Mouse (Mus musculus) midbrain, embryonic 12.5 days (tissue): ENCODE measurements around the gene Hrk. TPM values are rescaled to one million over a fixed set of nuclear protein-coding genes. Genes with fewer than 3 reads are reported as not detected.
A peak's percentile ranks its signal among the peaks of the same experiment; 100 is the strongest.

Source experiments
- ATAC-seq: fragments of 200-750 bp; cut with Nextera tagmentation; 2 replicates; pipeline ENCODE4 v1.8.0; 2017; ENCODE audit warnings: low read depth, moderate TSS enrichment, moderate library complexity; ENCODE audit not compliant: low FRiP score
- H3K27ac ChIP-seq: fragments of 300-500 bp; sonication (generic); replicated peaks from 2 replicates; pipeline ENCODE4 v1.5.1; 2016; ENCODE audit warnings: mild to moderate bottlenecking
- H3K27me3 ChIP-seq: fragments of 300-500 bp; sonication (generic); 2 replicates; pipeline ENCODE4 v1.6.1; 2016; ENCODE audit warnings: mild to moderate bottlenecking
- H3K36me3 ChIP-seq: fragments of 300-500 bp; sonication (generic); 2 replicates; pipeline ENCODE4 v1.6.1; 2016
- H3K4me1 ChIP-seq: fragments of 300-500 bp; sonication (generic); 2 replicates; pipeline ENCODE4 v1.6.1; 2016
- H3K4me2 ChIP-seq: fragments of 300-500 bp; sonication (generic); replicated peaks from 2 replicates; pipeline ENCODE4 v1.6.1; 2016; ENCODE audit warnings: mild to moderate bottlenecking, moderate library complexity
- H3K4me3 ChIP-seq: fragments of 300-500 bp; sonication (generic); 2 replicates; pipeline ENCODE4 v1.5.1; 2016; ENCODE audit warnings: mild to moderate bottlenecking
- H3K9ac ChIP-seq: fragments of 300-500 bp; sonication (generic); replicated peaks from 2 replicates; pipeline ENCODE4 v1.6.1; 2016; ENCODE audit warnings: mild to moderate bottlenecking, moderate library complexity
- H3K9me3 ChIP-seq: fragments of 300-500 bp; sonication (generic); 2 replicates; pipeline ENCODE4 v1.6.1; 2016; ENCODE audit warnings: mild to moderate bottlenecking
- WGBS: fragments of 180-500 bp; shearing (Covaris S2); methylation state at CpG from one replicate; pipeline ENCODE4 v1.1.7; 2016; 5-methylcytosine and 5-hydroxymethylcytosine counted together
- polyA plus RNA-seq: library from polyadenylated mRNA; unstranded; fragments of >200 nt; fragmentation: Nextera tagmentation; extraction: Ambion mirVana; gene quantifications from 2 replicates; pipeline ENCODE4 v1.2.1, GENCODE M21; 2016

Gene Hrk
- polyA plus RNA-seq, 1 experiment from 2014 or later, result 0.33 TPM

DNA sequence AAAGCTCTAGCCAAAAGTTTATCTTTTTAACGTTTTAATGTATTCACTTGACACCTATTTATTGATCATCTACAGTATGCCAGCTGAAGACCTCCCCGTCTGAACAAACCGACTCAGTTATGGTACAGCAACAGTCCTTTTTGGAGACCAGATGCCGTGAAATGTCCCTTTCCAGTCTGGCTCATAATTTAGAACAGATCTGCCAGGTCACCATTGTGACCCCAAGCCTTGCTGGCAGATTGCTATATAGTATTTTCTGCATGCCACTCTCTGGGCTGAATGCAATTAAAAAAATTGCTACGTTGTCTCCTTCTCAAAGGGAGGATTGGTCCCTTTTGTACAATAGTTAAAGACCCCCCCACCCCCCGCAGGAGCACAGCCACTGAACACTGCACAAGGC, 23.9 kb downstream of the Hrk start:
- H3K36me3 ChIP-seq, result no peaks in the 10 kb centered on the region
- peaks cover 23% of the 10 kb centered on the region for H3K4me1 ChIP-seq
- H3K9me3 ChIP-seq, result no peaks in the 10 kb centered on the region
- no peak overlapping the region for H3K27ac ChIP-seq
- no peak for ATAC-seq
- H3K27me3 ChIP-seq, result peaks cover 29% of the 10 kb centered on the region
- no peak overlapping the region for H3K9ac ChIP-seq
- H3K4me2 ChIP-seq, result no peak overlapping the region
- H3K4me3 ChIP-seq, result no peak overlapping the region
- 58% methylated on average over 6 of the region's 6 CpGs for WGBS

DNA sequence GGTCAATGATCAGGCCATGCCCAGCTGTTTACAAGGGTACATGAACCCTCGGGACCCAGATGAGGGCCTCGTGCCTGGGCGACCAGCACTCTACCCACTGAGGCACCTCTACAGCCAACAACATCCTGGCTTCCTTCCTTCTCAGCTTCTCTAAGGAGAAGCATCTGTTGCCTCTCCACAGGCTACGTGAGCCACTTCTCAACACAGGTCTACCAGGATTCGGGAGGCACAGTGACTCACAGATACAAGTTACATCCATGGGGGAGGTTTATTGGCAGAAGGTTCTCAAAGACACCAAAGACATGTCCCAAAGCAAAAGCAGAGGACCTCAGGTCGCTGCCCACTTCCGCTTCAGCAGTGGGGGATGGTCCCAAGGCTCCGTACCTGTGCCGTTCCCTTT, 26.0 kb downstream of the Hrk start:
- no peak overlapping the region for H3K4me2 ChIP-seq
- no peak overlapping the region for H3K9ac ChIP-seq
- WGBS, result 88% methylated on average over 9 of the region's 9 CpGs
- no peaks in the 10 kb centered on the region for H3K36me3 ChIP-seq
- H3K9me3 ChIP-seq, result no peaks in the 10 kb centered on the region
- H3K27me3 ChIP-seq, result peaks cover 36% of the 10 kb centered on the region
- H3K4me1 ChIP-seq, result peaks cover 23% of the 10 kb centered on the region
- H3K27ac ChIP-seq, result no peak overlapping the region
- no peak for ATAC-seq
- no peak overlapping the region for H3K4me3 ChIP-seq

DNA sequence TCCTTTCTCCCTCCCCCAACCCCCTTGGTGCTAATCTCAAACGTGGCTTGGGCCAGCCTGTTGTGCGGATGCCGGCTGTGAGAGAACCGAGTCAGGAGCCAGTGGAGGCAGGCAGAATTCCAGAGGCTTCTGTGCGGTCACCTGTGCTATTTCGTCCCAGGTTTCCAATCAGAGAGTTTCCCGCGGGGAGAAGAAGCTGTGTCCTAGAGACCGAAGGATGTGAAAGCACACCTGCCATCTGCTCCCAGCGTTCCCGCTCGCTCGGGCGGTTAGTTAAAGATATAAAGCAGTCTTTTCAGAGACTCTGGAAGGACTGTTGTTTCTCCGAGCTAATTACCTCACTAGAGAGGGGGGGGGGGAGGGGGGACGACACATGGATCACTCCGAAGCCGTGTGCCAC, 27.8 kb downstream of the Hrk start:
- Histone ChIP-seq H3K4me1 (peaks cover 16% of the 10 kb centered on the region), H3K36me3 (no peaks in the 10 kb centered on the region), H3K9me3 (no peaks in the 10 kb centered on the region), H3K4me3 (no peak overlapping the region), H3K4me2 (peak overlapping the region; percentile 14; the same call in 1 of the 2 replicates), H3K27me3 (peaks cover 36% of the 10 kb centered on the region), H3K9ac (no peak overlapping the region), H3K27ac (no peak overlapping the region)
- 21% methylated on average over 18 of the region's 18 CpGs for WGBS
- no peak for ATAC-seq

DNA sequence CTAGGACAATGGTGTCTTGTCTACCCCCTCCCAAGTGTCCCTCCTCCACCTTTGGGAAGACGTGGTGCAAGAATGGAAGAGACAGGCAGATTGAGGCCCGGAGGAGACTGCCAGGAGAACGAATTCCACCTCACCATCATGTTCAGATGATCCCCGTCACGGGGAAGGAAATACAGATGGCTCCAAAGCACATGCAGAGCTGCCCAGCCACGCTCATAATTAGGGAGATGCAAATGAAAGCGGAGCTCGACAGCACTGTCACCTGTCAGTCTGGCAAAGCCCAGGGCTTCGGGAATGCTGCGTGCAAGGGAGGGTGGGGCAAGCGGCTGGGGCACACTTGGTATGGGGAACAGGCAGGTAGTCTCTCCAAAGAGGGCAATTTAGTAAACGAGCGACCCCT, 33.0 kb downstream of the Hrk start:
- Histone ChIP-seq H3K27me3 (peaks cover 11% of the 10 kb centered on the region; the same call in 1 of the 2 replicates), H3K9ac (no peak overlapping the region), H3K36me3 (peaks cover 5% of the 10 kb centered on the region; the same call in 1 of the 2 replicates), H3K9me3 (no peaks in the 10 kb centered on the region), H3K4me2 (no peak overlapping the region), H3K4me1 (peaks cover 8% of the 10 kb centered on the region), H3K4me3 (no peak overlapping the region), H3K27ac (no peak overlapping the region)
- ATAC-seq, result no peak
- 82% methylated on average over 13 of the region's 13 CpGs for WGBS

DNA sequence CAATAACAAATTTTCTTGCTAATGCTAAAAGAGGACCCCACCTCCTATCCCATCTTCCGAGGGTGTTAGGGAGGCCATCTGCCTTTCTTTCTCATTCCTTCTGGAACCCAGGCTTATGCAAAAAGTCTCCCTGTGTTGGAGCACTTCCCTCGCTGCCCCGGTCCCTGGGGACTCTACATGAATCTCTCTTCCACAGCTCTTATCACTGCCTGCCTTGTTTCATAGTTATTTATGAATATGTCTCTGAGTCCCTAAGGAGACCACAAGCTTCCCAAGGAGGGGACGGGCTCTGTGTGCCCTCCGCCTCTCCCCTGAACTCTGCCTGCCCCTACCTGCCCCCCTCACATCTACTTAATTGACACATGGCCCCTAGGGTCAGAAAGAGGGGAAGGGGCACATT, 35.2 kb downstream of the Hrk start:
- Histone ChIP-seq H3K9ac (no peak overlapping the region), H3K27ac (no peak overlapping the region), H3K4me1 (no peaks in the 10 kb centered on the region), H3K4me3 (no peak overlapping the region), H3K4me2 (no peak overlapping the region), H3K9me3 (no peaks in the 10 kb centered on the region), H3K36me3 (peaks cover 8% of the 10 kb centered on the region; the same call in 1 of the 2 replicates), H3K27me3 (peaks cover 3% of the 10 kb centered on the region; the same call in 1 of the 2 replicates)
- 76% methylated on average over 5 of the region's 5 CpGs for WGBS
- no peak for ATAC-seq

DNA sequence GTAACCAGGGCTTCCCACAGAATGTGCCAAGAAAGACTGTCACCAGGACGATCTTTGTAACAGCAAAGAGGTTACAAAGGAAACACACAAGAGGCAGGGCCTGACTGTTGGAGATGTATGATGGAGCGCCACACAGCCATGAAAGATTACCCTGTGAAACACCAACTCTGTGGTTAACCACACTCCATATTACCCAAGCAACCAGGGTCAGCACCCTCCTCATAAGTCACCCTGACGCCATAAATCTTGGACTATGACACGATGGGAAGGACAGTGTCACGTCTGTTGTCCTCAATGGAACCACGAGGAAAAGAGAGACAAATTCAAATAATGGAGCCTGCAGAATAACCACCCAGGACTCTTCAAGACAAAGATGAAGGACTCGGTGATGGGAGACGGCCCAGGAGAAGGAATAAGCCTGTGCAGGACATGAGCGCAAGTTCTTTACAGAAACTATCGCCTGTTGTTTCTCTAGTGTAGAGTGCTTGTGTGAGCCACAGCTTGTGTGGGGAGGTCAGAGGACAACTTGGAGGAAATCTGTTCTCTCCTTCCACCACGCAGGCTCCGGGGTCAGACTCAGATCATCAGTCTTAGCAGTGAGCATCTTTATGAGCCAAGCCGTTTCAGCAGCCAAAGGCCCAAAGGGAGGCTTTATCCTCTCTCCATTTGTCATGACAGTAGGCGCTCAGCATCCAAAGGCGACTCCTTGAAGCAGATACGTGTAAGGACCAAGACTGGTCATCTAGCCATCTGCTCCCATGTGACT, 40.4 kb downstream of the Hrk start:
- Histone ChIP-seq H3K36me3 (peaks cover 13% of the 10 kb centered on the region), H3K4me2 (no peak overlapping the region), H3K27me3 (no peaks in the 10 kb centered on the region), H3K4me3 (no peak overlapping the region), H3K9ac (no peak overlapping the region), H3K4me1 (no peaks in the 10 kb centered on the region), H3K9me3 (no peaks in the 10 kb centered on the region), H3K27ac (no peak overlapping the region)
- no peak for ATAC-seq
- 87% methylated on average over 16 of the region's 16 CpGs for WGBS

DNA sequence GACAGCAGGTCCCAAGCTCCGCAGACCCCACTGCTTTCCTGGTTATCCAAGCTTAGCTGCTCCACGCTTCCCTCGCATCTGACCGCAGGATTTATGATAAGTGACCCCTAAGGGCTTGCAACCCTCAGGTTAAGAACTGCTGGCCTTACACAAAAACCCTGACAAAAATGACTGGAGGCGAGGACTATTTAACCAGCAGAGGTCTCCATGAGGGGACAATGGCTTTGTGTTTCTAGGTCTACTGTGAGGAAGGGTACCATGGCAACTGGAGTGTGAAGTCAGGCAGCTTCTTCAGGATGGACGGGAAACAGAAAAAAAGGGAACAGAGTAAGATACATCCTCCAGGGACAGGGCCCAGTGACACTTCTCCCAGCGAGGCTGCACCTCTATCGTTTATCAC, 41.4 kb downstream of the Hrk start:
- H3K27me3 ChIP-seq, result no peaks in the 10 kb centered on the region
- H3K27ac ChIP-seq, result no peak overlapping the region
- no peak for ATAC-seq
- no peaks in the 10 kb centered on the region for H3K9me3 ChIP-seq
- no peaks in the 10 kb centered on the region for H3K4me1 ChIP-seq
- no peak overlapping the region for H3K9ac ChIP-seq
- no peak overlapping the region for H3K4me2 ChIP-seq
- peaks cover 13% of the 10 kb centered on the region for H3K36me3 ChIP-seq
- H3K4me3 ChIP-seq, result no peak overlapping the region
- 45% methylated on average over 8 of the region's 8 CpGs for WGBS

DNA sequence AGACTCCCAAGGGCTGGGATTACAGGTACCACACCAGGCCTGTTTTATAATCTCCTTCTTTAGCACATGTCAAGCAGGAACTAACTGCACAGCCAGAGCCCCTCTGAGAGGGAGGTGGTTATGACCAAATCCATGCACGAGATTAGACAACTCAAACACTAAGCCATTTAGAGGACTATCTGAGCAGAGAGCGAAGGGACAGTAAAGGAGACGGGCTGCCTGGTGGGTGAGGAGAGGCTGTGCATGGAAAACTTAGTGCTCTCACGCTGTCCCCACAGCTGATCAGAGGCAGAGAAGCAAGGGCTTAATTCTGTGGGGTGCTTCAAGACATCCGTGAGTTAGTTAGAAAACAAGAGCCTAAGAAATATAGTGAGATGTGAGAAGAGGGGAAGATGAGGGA, 49.6 kb downstream of the Hrk start:
- 0 out of 2 replicates have a peak, but pooled peaks have one; percentile 42 for ATAC-seq
- 12% methylated on average over 5 of the region's 5 CpGs for WGBS
- no peak overlapping the region for H3K27ac ChIP-seq

DNA sequence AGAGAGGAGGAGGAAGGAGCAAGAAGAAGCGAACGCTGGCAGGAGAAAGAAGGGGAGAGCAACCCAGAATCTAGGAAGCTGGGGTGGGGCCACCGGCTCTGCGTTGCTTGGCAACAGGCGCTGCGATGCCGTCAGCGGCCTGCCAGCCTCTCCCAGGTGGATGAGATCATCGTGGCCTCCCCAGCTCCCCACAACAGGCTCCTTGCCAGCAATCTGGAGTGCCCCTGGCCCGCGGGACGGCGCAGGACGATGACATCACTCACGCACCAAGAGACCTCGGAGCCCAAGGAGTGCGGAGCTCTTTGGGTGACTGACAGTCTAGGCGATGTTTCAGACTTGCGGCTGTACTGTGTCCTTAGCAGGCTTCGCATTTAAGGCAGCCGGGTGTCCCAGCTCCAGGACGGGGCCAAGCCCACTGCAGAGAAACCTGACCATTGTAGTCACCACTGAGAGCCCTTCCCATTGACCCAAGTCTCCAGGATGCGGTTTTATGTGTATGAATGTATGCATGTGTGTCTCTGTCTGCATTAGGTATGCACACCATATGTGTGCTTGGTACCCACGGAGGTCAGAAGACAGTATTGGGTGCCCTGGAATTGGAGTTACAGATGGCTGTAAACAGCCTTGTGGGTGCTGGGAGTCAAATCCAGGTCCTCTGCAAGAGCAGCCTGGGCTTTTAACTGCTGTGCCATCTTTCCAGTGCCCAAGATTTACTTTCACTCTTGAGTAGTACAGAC, 50.1 kb downstream of the Hrk start:
- Histone ChIP-seq H3K9me3 (no peaks in the 10 kb centered on the region), H3K4me1 (peaks cover 17% of the 10 kb centered on the region), H3K4me2 (peak overlapping the region; percentile 74), H3K27me3 (no peaks in the 10 kb centered on the region), H3K36me3 (peaks cover 13% of the 10 kb centered on the region), H3K27ac (no peak overlapping the region; the same call in 1 of the 2 replicates), H3K9ac (peak overlapping the region; percentile 50), H3K4me3 (peak overlapping the region; percentile 43)
- WGBS, result 7% methylated on average over 24 of the region's 24 CpGs
- ATAC-seq, result peak; percentile 92

More for the DNA sequence above, 49.6 kb downstream of the Hrk start:
- H3K36me3 ChIP-seq, result peaks cover 13% of the 10 kb centered on the region
- peak overlapping the region; percentile 50 for H3K9ac ChIP-seq
- peak overlapping the region; percentile 74 for H3K4me2 ChIP-seq
- no peaks in the 10 kb centered on the region for H3K27me3 ChIP-seq
- H3K4me3 ChIP-seq, result peak overlapping the region; percentile 43
- H3K9me3 ChIP-seq, result no peaks in the 10 kb centered on the region
- H3K4me1 ChIP-seq, result peaks cover 17% of the 10 kb centered on the region

DNA sequence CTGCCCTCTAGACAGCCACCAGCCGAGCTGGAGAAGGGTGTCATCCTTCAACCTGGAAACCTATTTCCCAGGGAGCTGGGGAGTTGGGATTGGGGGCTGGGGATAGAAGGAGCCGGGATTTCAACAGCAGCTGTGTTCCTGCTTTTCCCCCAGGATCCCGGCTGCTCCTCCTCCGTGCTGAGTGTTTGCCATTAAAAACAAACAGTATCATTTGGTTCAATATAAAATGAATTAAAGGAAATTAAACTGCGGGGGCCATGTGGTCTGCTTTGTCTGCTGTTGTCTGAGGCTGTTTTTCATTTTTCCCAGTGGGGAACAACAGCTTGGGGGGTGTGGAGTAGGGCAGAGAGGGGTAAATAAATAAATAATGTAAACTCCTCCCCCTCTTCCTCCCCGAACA, 53.0 kb downstream of the Hrk start:
- Histone ChIP-seq H3K9me3 (no peaks in the 10 kb centered on the region), H3K4me2 (no peak overlapping the region), H3K4me1 (peaks cover 17% of the 10 kb centered on the region), H3K9ac (no peak overlapping the region), H3K27me3 (no peaks in the 10 kb centered on the region), H3K4me3 (no peak overlapping the region), H3K36me3 (peaks cover 24% of the 10 kb centered on the region), H3K27ac (no peak overlapping the region)
- no peak for ATAC-seq
- 79% methylated on average over 6 of the region's 6 CpGs for WGBS

DNA sequence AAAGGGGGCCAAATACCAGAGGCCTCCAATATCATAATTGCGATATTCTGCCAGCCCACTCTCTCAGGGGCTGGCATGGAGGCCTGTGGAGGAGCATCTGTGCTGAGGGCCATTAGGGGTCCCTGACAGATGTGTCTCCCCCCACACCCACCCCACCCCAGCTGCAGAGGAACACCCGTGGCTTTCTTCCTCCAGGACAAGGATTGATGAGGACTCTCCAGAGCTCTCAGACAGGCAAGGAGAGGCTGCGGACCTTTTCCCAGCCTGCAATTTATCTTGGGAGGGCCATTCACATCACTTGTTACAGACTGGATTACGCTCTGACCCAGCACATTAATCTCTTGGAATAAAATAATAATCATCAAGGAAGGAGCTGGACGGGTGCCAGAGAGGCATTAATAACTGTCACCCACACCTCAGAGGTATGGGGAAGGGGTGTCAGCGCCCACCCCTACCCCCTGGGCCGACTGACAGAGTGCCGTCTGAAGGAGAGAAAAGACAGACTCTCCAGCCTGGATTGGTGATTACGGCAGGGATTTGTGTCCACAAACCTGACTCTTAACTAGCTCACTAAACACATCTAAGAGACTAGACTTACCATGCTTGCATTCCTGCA, 58.8 kb downstream of the Hrk start:
- Histone ChIP-seq H3K4me3 (no peak overlapping the region), H3K36me3 (peaks cover 48% of the 10 kb centered on the region)
- no peak for ATAC-seq

DNA sequence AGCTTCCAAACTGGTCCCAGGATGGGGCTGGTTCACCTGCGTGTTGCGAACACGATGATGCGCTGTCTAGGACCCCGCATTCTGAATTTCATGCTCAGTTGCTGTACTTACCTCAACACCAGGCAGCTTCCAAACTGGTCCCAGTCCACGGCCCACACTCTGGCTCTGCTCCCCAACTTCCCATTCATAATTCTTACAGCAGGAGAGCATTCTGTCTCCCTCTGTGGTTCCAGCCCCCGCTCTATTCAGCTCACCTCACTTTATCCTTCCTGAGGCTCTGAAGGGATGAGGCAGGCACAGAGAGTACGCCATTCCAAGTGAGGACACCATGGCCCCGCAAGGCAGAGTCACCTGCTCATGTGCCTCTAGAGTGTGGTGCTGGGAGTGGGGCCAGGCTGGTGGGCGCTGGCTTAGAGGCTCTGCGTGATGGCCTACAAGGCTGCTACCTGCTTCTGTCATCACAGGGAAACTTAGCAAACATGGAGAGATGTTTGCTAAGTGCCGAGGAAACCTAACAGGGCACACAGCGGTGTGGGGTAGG, 65.7 kb downstream of the Hrk start:
- no peak overlapping the region for H3K4me2 ChIP-seq
- no peaks in the 10 kb centered on the region for H3K9me3 ChIP-seq
- no peaks in the 10 kb centered on the region for H3K4me1 ChIP-seq
- WGBS, result 93% methylated on average over 13 of the region's 13 CpGs
- H3K9ac ChIP-seq, result no peak overlapping the region
- ATAC-seq, result no peak
- peaks cover 86% of the 10 kb centered on the region for H3K36me3 ChIP-seq
- no peak overlapping the region for H3K27ac ChIP-seq
- no peak overlapping the region for H3K4me3 ChIP-seq
- H3K27me3 ChIP-seq, result no peaks in the 10 kb centered on the region

More for the DNA sequence above, 58.8 kb downstream of the Hrk start:
- no peaks in the 10 kb centered on the region for H3K27me3 ChIP-seq
- H3K9me3 ChIP-seq, result no peaks in the 10 kb centered on the region
- no peaks in the 10 kb centered on the region for H3K4me1 ChIP-seq
- H3K27ac ChIP-seq, result no peak overlapping the region
- WGBS, result 82% methylated on average over 9 of the region's 9 CpGs
- H3K4me2 ChIP-seq, result no peak overlapping the region
- H3K9ac ChIP-seq, result no peak overlapping the region
